Mouse (Mus musculus): Measurements from ENCODE around the gene Trpc5os. TPM values are rescaled to one million over a fixed set of nuclear protein-coding genes. Genes with fewer than 3 reads are reported as not detected.

The Trpc5os gene
- 0.46 TPM for polyA plus RNA-seq (2014; fragmentation: Illumina TruSeq; extraction: RNeasy Lipid Tissue Mini Kit (QIAGEN cat#74804))

GRCm38 (mm10) chrX:144456281-144456680 is at the start of gene Trpc5os:
Trpc5os (plus strand) TSS chrX:144456581.

Other genes starting within 250 kb of the Trpc5os start
- gene Alg13, start 138.8 kb upstream of the Trpc5os start, polyA plus RNA-seq (2014; fragmentation: Illumina TruSeq; extraction: RNeasy Lipid Tissue Mini Kit (QIAGEN cat#74804)), result 69.8 TPM
- 0.88 TPM for gene Trpc5, start 231.6 kb downstream of the Trpc5os start, polyA plus RNA-seq (2014; fragmentation: Illumina TruSeq; extraction: RNeasy Lipid Tissue Mini Kit (QIAGEN cat#74804))
- 10.9 TPM for gene Rtl4, start 232.3 kb downstream of the Trpc5os start, polyA plus RNA-seq (2014; fragmentation: Illumina TruSeq; extraction: RNeasy Lipid Tissue Mini Kit (QIAGEN cat#74804))